Mouse (Mus musculus) MEL (cell line): ENCODE results near the gene 1190007I07Rik. TPM values are rescaled to one million over a fixed set of nuclear protein-coding genes. Genes with fewer than 3 reads are reported as not detected.

ENCODE experiments used
- DNase-seq: peaks from one replicate; pipeline ENCODE4 v3.0.0; 2011; ENCODE audit warnings: low read depth, low spot score
- H3K27ac ChIP-seq: 2 replicates; pipeline ENCODE4 v1.5.1; 2012; ENCODE audit warnings: low read depth, mild to moderate bottlenecking, control low read depth, low read length, moderate library complexity; ENCODE audit not compliant: control insufficient read depth
- H3K27me3 ChIP-seq, 2 experiments: fragments of 150-350 bp in 1 of 2; sonication (generic) in 1 of 2; 2 replicates each; pipeline ENCODE4 v1.6.1; 2012; ENCODE audit warnings: low read length in 2 of 2, mild to moderate bottlenecking in 2 of 2, improper control_type of control experiment in 1 of 2, moderate library complexity in 1 of 2; ENCODE audit not compliant: insufficient read depth in 2 of 2, control insufficient read depth in 1 of 2
- H3K36me3 ChIP-seq, 2 experiments: 2 replicates each; pipeline ENCODE4 v1.6.1; 2012 to 2014; ENCODE audit warnings: low read length in 2 of 2, improper control_type of control experiment in 1 of 2, inconsistent platforms in 1 of 2, mild to moderate bottlenecking in 1 of 2; ENCODE audit not compliant: insufficient read depth in 2 of 2, control insufficient read depth in 1 of 2
- H3K4me1 ChIP-seq, 2 experiments: fragments of 150-350 bp in 1 of 2; sonication (generic) in 1 of 2; 2 replicates each; pipeline ENCODE4 v1.6.1; 2012; ENCODE audit warnings: low read length in 2 of 2, improper control_type of control experiment in 1 of 2, mild to moderate bottlenecking in 1 of 2; ENCODE audit not compliant: insufficient read depth in 2 of 2, control insufficient read depth in 1 of 2
- H3K4me3 ChIP-seq, 2 experiments: fragments of 150-350 bp in 1 of 2; sonication (generic) in 1 of 2; 2 replicates each; pipeline ENCODE4 v1.5.1; 2012; ENCODE audit warnings: low read depth in 2 of 2, low read length in 2 of 2, mild to moderate bottlenecking in 2 of 2, moderate library complexity in 2 of 2, control low read depth in 1 of 2, improper control_type of control experiment in 1 of 2; ENCODE audit not compliant: control insufficient read depth in 1 of 2, insufficient read depth in 1 of 2
- H3K79me2 ChIP-seq: 2 replicates; pipeline ENCODE4 v1.6.1; 2012; ENCODE audit warnings: mild to moderate bottlenecking, low read length, moderate library complexity; ENCODE audit not compliant: control insufficient read depth, poor library complexity, insufficient read depth
- H3K9ac ChIP-seq: 2 replicates; pipeline ENCODE4 v1.6.1; 2012; ENCODE audit warnings: low read depth, mild to moderate bottlenecking, control low read depth, low read length, moderate library complexity; ENCODE audit not compliant: control insufficient read depth, poor library complexity, severe bottlenecking
- H3K9me3 ChIP-seq: fragments of 150-350 bp; sonication (generic); replicated peaks from 2 replicates; pipeline ENCODE4 v1.6.1; 2012; ENCODE audit warnings: mild to moderate bottlenecking, low read length, improper control_type of control experiment, moderate library complexity; ENCODE audit not compliant: insufficient read depth
- CHD1 ChIP-seq: IDR thresholded peaks from 2 replicates; pipeline ENCODE4 v1.6.1; 2012; ENCODE audit warnings: low read depth, mild to moderate bottlenecking, inconsistent platforms, low read length, improper control_type of control experiment
- CHD2 ChIP-seq: IDR thresholded peaks from 2 replicates; pipeline ENCODE4 v1.6.1; 2011; ENCODE audit warnings: low read length, improper control_type of control experiment
- ELF1 ChIP-seq: IDR thresholded peaks from 2 replicates; pipeline ENCODE4 v1.6.1; 2014; ENCODE audit warnings: low read depth, mild to moderate bottlenecking, inconsistent platforms, low read length, improper control_type of control experiment, moderate library complexity
- ETS1 ChIP-seq: IDR thresholded peaks from 2 replicates; pipeline ENCODE4 v1.6.1; 2012; ENCODE audit warnings: low read depth, mild to moderate bottlenecking, inconsistent platforms, low read length, improper control_type of control experiment, moderate library complexity
- GABPA ChIP-seq: IDR thresholded peaks from 2 replicates; pipeline ENCODE4 v1.6.1; 2012; ENCODE audit warnings: low read depth, mild to moderate bottlenecking, inconsistent platforms, low read length, improper control_type of control experiment, moderate library complexity
- GATA1 ChIP-seq: IDR thresholded peaks from 2 replicates; pipeline ENCODE4 v1.6.1; 2011; ENCODE audit warnings: low read depth, low read length, improper control_type of control experiment
- HCFC1 ChIP-seq: IDR thresholded peaks from 2 replicates; pipeline ENCODE4 v1.6.1; 2012; ENCODE audit warnings: low read depth, mild to moderate bottlenecking, inconsistent platforms, low read length, improper control_type of control experiment, moderate library complexity
- KAT2A ChIP-seq: conservative IDR thresholded peaks from 2 replicates; pipeline ENCODE4 v1.6.1; 2012; ENCODE audit warnings: low read depth, low read length, improper control_type of control experiment, inconsistent platforms
- MAFK ChIP-seq: IDR thresholded peaks from 2 replicates; pipeline ENCODE4 v1.6.1; 2011; ENCODE audit warnings: low read depth, mild to moderate bottlenecking, low read length, improper control_type of control experiment, borderline replicate concordance
- MAX ChIP-seq: IDR thresholded peaks from 2 replicates; pipeline ENCODE4 v1.6.1; 2011; ENCODE audit warnings: low read length, improper control_type of control experiment
- MAZ ChIP-seq: IDR thresholded peaks from 2 replicates; pipeline ENCODE4 v1.6.1; 2012; ENCODE audit warnings: low read depth, mild to moderate bottlenecking, inconsistent platforms, low read length, improper control_type of control experiment
- MYC ChIP-seq: IDR thresholded peaks from 2 replicates; pipeline ENCODE4 v1.6.1; 2011; ENCODE audit warnings: low read depth, mild to moderate bottlenecking, low read length, improper control_type of control experiment, moderate library complexity
- NELFE ChIP-seq: IDR thresholded peaks from 2 replicates; pipeline ENCODE4 v1.6.1; 2011; ENCODE audit warnings: low read depth, low read length, improper control_type of control experiment
- RAD21 ChIP-seq: IDR thresholded peaks from 2 replicates; pipeline ENCODE4 v1.6.1; 2011; ENCODE audit warnings: mild to moderate bottlenecking, low read depth, low read length, improper control_type of control experiment
- RCOR1 ChIP-seq: IDR thresholded peaks from 2 replicates; pipeline ENCODE4 v1.6.1; 2012; ENCODE audit warnings: low read depth, mild to moderate bottlenecking, inconsistent platforms, low read length, improper control_type of control experiment
- TAL1 ChIP-seq: IDR thresholded peaks from 2 replicates; pipeline ENCODE4 v1.6.1; 2012; ENCODE audit warnings: mild to moderate bottlenecking, inconsistent platforms, low read length, moderate library complexity, mixed read lengths
- USF1 ChIP-seq: IDR thresholded peaks from 2 replicates; pipeline ENCODE4 v1.6.1; 2014; ENCODE audit warnings: low read depth, mild to moderate bottlenecking, inconsistent platforms, low read length, improper control_type of control experiment, moderate library complexity
- ZNF384 ChIP-seq: IDR thresholded peaks from 2 replicates; pipeline ENCODE4 v1.6.1; 2012; ENCODE audit warnings: low read depth, mild to moderate bottlenecking, inconsistent platforms, low read length, improper control_type of control experiment
- polyA plus RNA-seq, 2 experiments: library from polyadenylated mRNA; stranded (reverse) in 1 of 2; unstranded in 1 of 2; fragments of >175 nt in 1 of 2; fragments of >200 nt in 1 of 2; gene quantifications; 2 replicates each; pipeline versions ENCODE4 v1.2.1 to v1.2.4; 2012; ENCODE audit warnings: low replicate concordance in 2 of 2, low read depth in 1 of 2; ENCODE audit not compliant: insufficient read length in 2 of 2, insufficient read depth in 1 of 2, missing spikeins in 1 of 2
- total RNA-seq: library from RNA; depleted of rRNA; stranded (reverse); fragments of 300-350 nt; gene quantifications from 2 replicates; pipeline ENCODE4 v1.2.3, GENCODE M21; 2012

Gene 1190007I07Rik
- total and polyA plus RNA-seq, 3 experiments, result 33.1 to 823 (median 49.7) TPM

DNA sequence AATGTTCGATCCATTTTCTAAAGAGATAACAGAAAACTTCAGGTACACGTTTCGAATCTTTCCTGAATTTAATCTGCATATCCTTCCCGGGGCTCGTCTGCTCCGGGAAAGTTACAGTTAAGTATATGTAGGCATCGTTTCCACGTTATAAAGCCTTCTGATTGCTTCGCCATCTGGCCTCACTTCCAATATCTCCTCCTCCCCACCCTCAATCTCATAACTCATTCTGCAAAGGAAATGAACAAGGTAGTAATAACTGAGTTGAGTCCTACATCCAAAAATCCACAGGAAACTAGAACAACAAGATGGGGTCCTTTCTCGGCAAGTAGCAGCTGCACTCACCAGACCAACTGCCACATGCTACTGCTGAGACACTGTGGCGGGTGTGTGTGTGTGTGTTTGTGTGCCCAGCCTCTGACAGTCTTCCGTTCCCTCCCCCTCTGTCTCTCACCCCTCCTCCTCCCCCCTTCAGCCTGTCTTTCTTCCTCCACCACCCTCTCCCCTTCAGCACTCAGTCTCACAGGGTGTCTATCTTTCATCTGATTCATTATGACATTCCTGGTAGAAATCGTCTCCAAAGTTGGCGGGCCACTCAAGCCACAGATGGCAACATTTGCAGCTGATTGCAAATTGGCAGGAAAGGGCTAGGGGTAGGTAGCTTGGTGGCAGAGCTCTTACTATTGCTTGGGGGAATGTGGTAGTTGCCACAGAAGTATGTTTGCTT lies 39.4 kb upstream of the 1190007I07Rik start:
- DNase-seq, result no peak

DNA sequence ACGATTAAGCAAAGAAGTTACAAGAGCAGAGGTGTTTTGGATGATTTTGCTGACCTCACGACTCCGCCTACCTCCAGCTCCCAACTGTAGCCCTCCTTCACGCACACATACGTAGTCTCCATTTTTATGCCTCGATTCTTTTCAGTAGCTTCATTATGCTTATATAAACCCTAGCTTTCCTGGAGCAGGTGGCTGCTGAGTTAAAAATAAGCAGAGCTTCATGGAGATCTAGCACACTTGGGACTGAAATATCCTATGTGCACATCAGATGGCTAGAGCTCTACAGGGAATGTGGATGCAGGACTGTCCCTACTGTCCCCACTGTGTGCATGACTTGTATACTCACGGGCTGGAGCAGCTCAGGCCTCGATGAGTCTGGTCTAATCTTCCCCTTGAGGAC lies 38.8 kb upstream of the 1190007I07Rik start:
- Histone ChIP-seq H3K4me3 (no peak overlapping the region), H3K27me3 (no peaks in the 10 kb centered on the region; a peak in 1 of 4 replicates), H3K79me2 (no peaks in the 10 kb centered on the region; the same call in 1 of the 2 replicates), H3K36me3 (no peaks in the 10 kb centered on the region), H3K4me1 (0 out of 4 replicates have a peak, but pooled peaks cover 0 to 2% of the 10 kb centered on the region in 2 experiments), H3K9me3 (no peaks in the 10 kb centered on the region), H3K9ac (no peak overlapping the region), H3K27ac (no peak overlapping the region)
- no peak for DNase-seq
- TF ChIP-seq ZNF384 (no peak), MAX (no peak), KAT2A (no peak), USF1 (no peak), RAD21 (no peak), MAZ (no peak), CHD1 (no peak), MYC (no peak), ELF1 (no peak), GATA1 (no peak), TAL1 (no peak)

More for the DNA sequence above, 39.4 kb upstream of the 1190007I07Rik start:
- H3K4me3 ChIP-seq, result no peak overlapping the region
- no peak for TF ChIP-seq RCOR1
- TF ChIP-seq KAT2A, result no peak
- TF ChIP-seq NELFE, result no peak
- no peak for TF ChIP-seq CHD2
- no peak for TF ChIP-seq MAFK
- no peak for TF ChIP-seq HCFC1
- TF ChIP-seq ETS1, result no peak
- TF ChIP-seq GABPA, result no peak
- H3K79me2 ChIP-seq, result no peaks in the 10 kb centered on the region; the same call in 1 of the 2 replicates
- H3K9me3 ChIP-seq, result no peaks in the 10 kb centered on the region
- H3K4me1 ChIP-seq, result 0 out of 4 replicates have a peak, but pooled peaks cover 0 to 2% of the 10 kb centered on the region in 2 experiments
- H3K27ac ChIP-seq, result no peak overlapping the region
- no peaks in the 10 kb centered on the region; a peak in 1 of 4 replicates for H3K27me3 ChIP-seq
- H3K36me3 ChIP-seq, result no peaks in the 10 kb centered on the region
- no peak overlapping the region for H3K9ac ChIP-seq
